Mouse (Mus musculus): Measurements from ENCODE around the gene Rsad2. TPM values are rescaled to one million over a fixed set of nuclear protein-coding genes. Genes with fewer than 3 reads are reported as not detected.
A peak's percentile ranks its signal among the peaks of the same experiment; 100 is the strongest.

The Rsad2 gene
- polyA plus RNA-seq, 1 experiment = not detected

GRCm38 (mm10) chr12:26470042-26470409, 13.8 kb upstream of the Rsad2 start:
- TF ChIP-seq MYOG (IDR thresholded peaks at IDR 0.05; ENCODE audit: control insufficient read depth, extremely low read depth, insufficient read length) (no peak), FOSL1 (IDR thresholded peaks at IDR 0.05; ENCODE audit: insufficient read depth, low read length, poor library complexity, severe bottlenecking) (no peak), CTCF (IDR thresholded peaks at IDR 0.05; ENCODE audit: control insufficient read depth, insufficient read depth, insufficient read length) (no peak), CEBPB (IDR thresholded peaks at IDR 0.05; ENCODE audit: low read depth) (no peak), MYOD1 (IDR thresholded peaks at IDR 0.05; ENCODE audit: control insufficient read depth, insufficient read length, low read depth) (no peak), USF1 (IDR thresholded peaks at IDR 0.05; ENCODE audit: low read depth) (no peak), MAX (IDR thresholded peaks at IDR 0.05) (no peak)
- Histone ChIP-seq H3K4me3 (ENCODE audit: insufficient read depth, poor library complexity, severe bottlenecking) (no peak overlapping the region), H3ac (ENCODE audit: control insufficient read depth, insufficient read length, low read depth) (no peak overlapping the region)

GRCm38 (mm10) chr12:26469098-26470041, 13.1 kb upstream of the Rsad2 start, which contains the start of gene Cmpk2:
Gene Cmpk2 (plus strand): TSS chr12:26469204.
- Histone ChIP-seq H3K4me3 (ENCODE audit: insufficient read depth, poor library complexity, severe bottlenecking) (no peak within 1 kb of the TSS), H3K27me3 (ENCODE audit: control insufficient read depth, insufficient read depth, insufficient read length) (no peaks in the 10 kb centered on the region), H3K79me3 (ENCODE audit: low read depth) (no peaks in the 10 kb centered on the region)

More at GRCm38 (mm10) chr12:26470042-26470409, 13.8 kb upstream of the Rsad2 start:
- H3K79me3 ChIP-seq (ENCODE audit: low read depth) = no peaks in the 10 kb centered on the region
- no peaks in the 10 kb centered on the region for H3K79me2 ChIP-seq (ENCODE audit: control insufficient read depth, insufficient read depth)
- no peaks in the 10 kb centered on the region for H3K27me3 ChIP-seq (ENCODE audit: control insufficient read depth, insufficient read depth, insufficient read length)
- no peaks in the 10 kb centered on the region for H3K36me3 ChIP-seq (ENCODE audit: control insufficient read depth, insufficient read depth)

GRCm38 (mm10) chr12:26465600-26465999, 9.3 kb upstream of the Rsad2 start:
- TF ChIP-seq MYOD1 (IDR thresholded peaks at IDR 0.05; ENCODE audit: control insufficient read depth, insufficient read length, low read depth) (no peak), CTCF (IDR thresholded peaks at IDR 0.05; ENCODE audit: control insufficient read depth, insufficient read depth, insufficient read length) (no peak), USF1 (IDR thresholded peaks at IDR 0.05; ENCODE audit: low read depth) (no peak), FOSL1 (IDR thresholded peaks at IDR 0.05; ENCODE audit: insufficient read depth, low read length, poor library complexity, severe bottlenecking) (no peak), CEBPB (IDR thresholded peaks at IDR 0.05; ENCODE audit: low read depth) (no peak), MYOG (IDR thresholded peaks at IDR 0.05; ENCODE audit: control insufficient read depth, extremely low read depth, insufficient read length) (no peak), MAX (IDR thresholded peaks at IDR 0.05) (no peak)
- Histone ChIP-seq H3K36me3 (ENCODE audit: control insufficient read depth, insufficient read depth) (no peaks in the 10 kb centered on the region), H3K4me3 (ENCODE audit: insufficient read depth, poor library complexity, severe bottlenecking) (no peak overlapping the region), H3K79me2 (ENCODE audit: control insufficient read depth, insufficient read depth) (no peaks in the 10 kb centered on the region), H3ac (ENCODE audit: control insufficient read depth, insufficient read length, low read depth) (no peak overlapping the region), H3K79me3 (ENCODE audit: low read depth) (no peaks in the 10 kb centered on the region), H3K27me3 (ENCODE audit: control insufficient read depth, insufficient read depth, insufficient read length) (no peaks in the 10 kb centered on the region)

More at GRCm38 (mm10) chr12:26469098-26470041, 13.1 kb upstream of the Rsad2 start, which contains the start of gene Cmpk2:
- no peaks in the 10 kb centered on the region for H3K36me3 ChIP-seq (ENCODE audit: control insufficient read depth, insufficient read depth)
- H3K79me2 ChIP-seq (ENCODE audit: control insufficient read depth, insufficient read depth) = no peaks in the 10 kb centered on the region
- no peak for TF ChIP-seq MAX (IDR thresholded peaks at IDR 0.05)
- H3ac ChIP-seq (ENCODE audit: control insufficient read depth, insufficient read length, low read depth) = peak within 1 kb of the TSS; percentile 72

- Histone ChIP-seq H3K27me3 (ENCODE audit: control insufficient read depth, insufficient read depth, insufficient read length) (no peaks in the 10 kb centered on the region), H3K79me2 (ENCODE audit: control insufficient read depth, insufficient read depth) (no peaks in the 10 kb centered on the region), H3K36me3 (ENCODE audit: control insufficient read depth, insufficient read depth) (no peaks in the 10 kb centered on the region), H3ac (ENCODE audit: control insufficient read depth, insufficient read length, low read depth) (no peak overlapping the region), H3K79me3 (ENCODE audit: low read depth) (no peaks in the 10 kb centered on the region), H3K4me3 (ENCODE audit: insufficient read depth, poor library complexity, severe bottlenecking) (no peak overlapping the region)
- no peak for TF ChIP-seq CEBPB (IDR thresholded peaks at IDR 0.05; ENCODE audit: low read depth)
- TF ChIP-seq USF1 (IDR thresholded peaks at IDR 0.05; ENCODE audit: low read depth) = no peak
- no peak for TF ChIP-seq MYOG (IDR thresholded peaks at IDR 0.05; ENCODE audit: control insufficient read depth, extremely low read depth, insufficient read length)
- no peak for TF ChIP-seq FOSL1 (IDR thresholded peaks at IDR 0.05; ENCODE audit: insufficient read depth, low read length, poor library complexity, severe bottlenecking)
- TF ChIP-seq MYOD1 (IDR thresholded peaks at IDR 0.05; ENCODE audit: control insufficient read depth, insufficient read length, low read depth) = no peak
- TF ChIP-seq MAX (IDR thresholded peaks at IDR 0.05) = no peak
- no peak for TF ChIP-seq CTCF (IDR thresholded peaks at IDR 0.05; ENCODE audit: control insufficient read depth, insufficient read depth, insufficient read length)
Observed at GRCm38 (mm10) chr12:26460091-26460490, 3.8 kb upstream of the Rsad2 start.

- H3K27me3 ChIP-seq (ENCODE audit: control insufficient read depth, insufficient read depth, insufficient read length) = no peaks in the 10 kb centered on the region
- no peaks in the 10 kb centered on the region for H3K36me3 ChIP-seq (ENCODE audit: control insufficient read depth, insufficient read depth)
- H3K79me3 ChIP-seq (ENCODE audit: low read depth) = no peaks in the 10 kb centered on the region
- TF ChIP-seq CTCF (IDR thresholded peaks at IDR 0.05; ENCODE audit: control insufficient read depth, insufficient read depth, insufficient read length) = no peak
- TF ChIP-seq MYOD1 (IDR thresholded peaks at IDR 0.05; ENCODE audit: control insufficient read depth, insufficient read length, low read depth) = no peak
- TF ChIP-seq MYOG (IDR thresholded peaks at IDR 0.05; ENCODE audit: control insufficient read depth, extremely low read depth, insufficient read length) = no peak
- no peak for TF ChIP-seq USF1 (IDR thresholded peaks at IDR 0.05; ENCODE audit: low read depth)
- TF ChIP-seq MAX (IDR thresholded peaks at IDR 0.05) = no peak
- TF ChIP-seq FOSL1 (IDR thresholded peaks at IDR 0.05; ENCODE audit: insufficient read depth, low read length, poor library complexity, severe bottlenecking) = no peak
- no peak for TF ChIP-seq CEBPB (IDR thresholded peaks at IDR 0.05; ENCODE audit: low read depth)
- H3K79me2 ChIP-seq (ENCODE audit: control insufficient read depth, insufficient read depth) = no peaks in the 10 kb centered on the region
- no peak overlapping the region for H3ac ChIP-seq (ENCODE audit: control insufficient read depth, insufficient read length, low read depth)
- no peak overlapping the region for H3K4me3 ChIP-seq (ENCODE audit: insufficient read depth, poor library complexity, severe bottlenecking)
Observed at GRCm38 (mm10) chr12:26454682-26455081, 1.6 kb downstream of the Rsad2 start.

Data from C2C12 (cell line).